Mouse (Mus musculus) ES-E14 (cell line): ENCODE measurements at regions not wholly inside any gene's neighbourhood (a gene's known extent, or its start where the extent isn't known, plus 50 kb on each side); places are given as distances from the start of the nearest gene placed in this dataset.

Experiments used
- CHD2 ChIP-seq: IDR thresholded peaks from 2 replicates; pipeline ENCODE4 v1.6.1; 2014; ENCODE audit warnings: mild to moderate bottlenecking, low read depth, low read length, inconsistent platforms
- HCFC1 ChIP-seq: IDR thresholded peaks from 2 replicates; pipeline ENCODE4 v1.6.1; 2012; ENCODE audit warnings: low read length, inconsistent platforms, borderline replicate concordance; ENCODE audit not compliant: insufficient read depth
- MAFK ChIP-seq: IDR thresholded peaks from 2 replicates; pipeline ENCODE4 v1.6.1; 2014; ENCODE audit warnings: mild to moderate bottlenecking, low read depth, low read length, inconsistent platforms; ENCODE audit not compliant: insufficient read depth
- ZC3H11A ChIP-seq: IDR thresholded peaks from 2 replicates; pipeline ENCODE4 v1.6.1; 2012; ENCODE audit warnings: low read depth, mild to moderate bottlenecking, inconsistent platforms, low read length, borderline replicate concordance
- ZNF384 ChIP-seq: IDR thresholded peaks from 2 replicates; pipeline ENCODE4 v1.6.1; 2012; ENCODE audit warnings: low read depth, low read length, inconsistent platforms

DNA sequence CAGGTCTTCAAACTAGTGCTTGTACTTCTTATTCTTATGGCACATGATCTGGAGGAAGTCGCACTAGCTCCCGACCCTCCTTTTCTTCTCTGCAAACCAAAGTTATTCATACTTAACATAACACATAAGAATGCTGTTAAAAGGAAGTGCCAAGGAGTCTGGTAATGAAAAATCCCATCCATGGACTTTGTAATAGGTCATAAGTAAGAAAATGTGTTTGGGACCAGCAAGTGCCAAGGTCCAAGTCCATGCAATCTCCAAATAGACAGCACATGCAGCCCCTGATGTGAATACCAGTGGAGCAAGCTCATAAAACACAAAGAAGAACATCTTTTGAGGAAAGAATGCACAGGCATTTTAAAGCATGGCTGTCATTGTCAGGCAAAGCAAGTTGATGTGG, 481.4 kb downstream of the Nuf2 start:
- no peak for TF ChIP-seq ZNF384
- no peak for TF ChIP-seq CHD2
- no peak for TF ChIP-seq ZC3H11A
- no peak for TF ChIP-seq MAFK
- no peak for TF ChIP-seq HCFC1
